ENCODE assay signal across 8 mouse cellular contexts in genomic region chr6:148687770-148688169, GRCm38 (mm10).
A peak's percentile ranks its signal among the peaks of the same experiment; 100 is the strongest.
DNase-seq lines count a peak whose midpoint lies in the region; ATAC-seq and TF ChIP-seq lines count a peak whose summit lies in the region.

No protein-coding gene starts in this region.

- H3K9me3 ChIP-seq in kidney, embryonic 16.5 days (ENCODE audit: low read length): no peaks in the 10 kb centered on the region
- no peaks in the 10 kb centered on the region for H3K9me3 ChIP-seq in kidney, postnatal 0 days (replicated peaks; ENCODE audit: low read length)

- H3K27me3 ChIP-seq in kidney, embryonic 16.5 days (ENCODE audit: insufficient read depth, low read length): no peaks in the 10 kb centered on the region
- no peaks in the 10 kb centered on the region for H3K27me3 ChIP-seq in kidney, postnatal 0 days (ENCODE audit: insufficient read depth, low read length)

- no peaks in the 10 kb centered on the region for H3K4me1 ChIP-seq in kidney, embryonic 16.5 days (ENCODE audit: insufficient read depth, low read length)
- H3K4me1 ChIP-seq in kidney, postnatal 0 days (replicated peaks; ENCODE audit: insufficient read depth, low read length): no peaks in the 10 kb centered on the region

- WGBS in kidney, embryonic 16.5 days: 40% methylated on average over 3 of the region's 4 CpGs
- 32% methylated on average over 3 of the region's 4 CpGs for WGBS in kidney, postnatal 0 days

- TF ChIP-seq CTCF in kidney, postnatal 0 days (IDR thresholded peaks at IDR 0.05; ENCODE audit: low read depth): peak; percentile 75

- peak; percentile 6 to 63 for DNase-seq in kidney, adult 8-10 months
- DNase-seq in cerebellum, adult 9-10 months: peak; percentile 6
- peak; percentile 16 to 46 for DNase-seq in frontal cortex, postnatal 10 days (ENCODE audit: low spot score in 2 of 2)
- DNase-seq in kidney, postnatal 0 days (ENCODE audit: low spot score): peak; percentile 81
- peak; percentile 71 for DNase-seq in liver
- peak; percentile 45 for DNase-seq in neural tube, embryonic 10.5 days (ENCODE audit: extremely low spot score, low spot score)
- peak; percentile 86 for DNase-seq in thymus, postnatal 4 days

- H3K4me3 ChIP-seq in kidney, embryonic 16.5 days (ENCODE audit: low read length): no peak overlapping the region
- no peak overlapping the region for H3K4me3 ChIP-seq in kidney, postnatal 0 days (replicated peaks; ENCODE audit: low read depth, low read length)

- H3K27ac ChIP-seq in kidney, embryonic 16.5 days (ENCODE audit: low read length): no peak overlapping the region
- H3K27ac ChIP-seq in kidney, postnatal 0 days: no peak overlapping the region

- H3K9ac ChIP-seq in kidney, embryonic 16.5 days (replicated peaks; ENCODE audit: low read length): no peak overlapping the region
- H3K9ac ChIP-seq in kidney, postnatal 0 days (ENCODE audit: low read depth, low read length): no peak overlapping the region

- ATAC-seq in kidney, embryonic 16.5 days (ENCODE audit: low FRiP score, low TSS enrichment): no peak
- no peak for ATAC-seq in kidney, postnatal 0 days (replicated peaks; ENCODE audit: low FRiP score, low read depth)

- no peaks in the 10 kb centered on the region for H3K36me3 ChIP-seq in kidney, embryonic 16.5 days (ENCODE audit: insufficient read depth, low read length)
- no peaks in the 10 kb centered on the region for H3K36me3 ChIP-seq in kidney, postnatal 0 days (ENCODE audit: insufficient read depth, low read length)

- H3K4me2 ChIP-seq in kidney, embryonic 16.5 days (replicated peaks; ENCODE audit: low read depth, low read length): no peak overlapping the region
- no peak overlapping the region for H3K4me2 ChIP-seq in kidney, postnatal 0 days (ENCODE audit: low read length)

Comparison
In these comparisons a context has a peak if more than half of its experiments do, and no peak if none do; other contexts are left out.
1. DNase-seq: peak in every context shown above with its lines; median percentile 86 in thymus, postnatal 4 days; 81 in kidney, postnatal 0 days; 71 in liver; 45 in neural tube, embryonic 10.5 days; 34 in kidney, adult 8-10 months; 31 in frontal cortex, postnatal 10 days; 6 in cerebellum, adult 9-10 months.